Mouse (Mus musculus): ENCODE results near the gene Susd2. TPM values are rescaled to one million over a fixed set of nuclear protein-coding genes. Genes with fewer than 3 reads are reported as not detected.

Gene Susd2
- polyA plus RNA-seq, 1 experiment from 2014 or later = 11.0 TPM

GRCm38 (mm10) chr10:75616044-75616443, 27.8 kb downstream of the Susd2 start:
- H3K9me3 ChIP-seq (replicated peaks) = no peaks in the 10 kb centered on the region
- no peaks in the 10 kb centered on the region for H3K27me3 ChIP-seq
- H3K4me1 ChIP-seq (replicated peaks) = no peaks in the 10 kb centered on the region
- H3K27ac ChIP-seq = no peak overlapping the region
- no peak overlapping the region for H3K4me3 ChIP-seq
- no peak for ATAC-seq (replicated peaks; ENCODE audit: insufficient number of reproducible peaks, insufficient read depth, low FRiP score, low read depth)
- WGBS = 80% methylated on average over 4 of the region's 4 CpGs
- H3K36me3 ChIP-seq = no peaks in the 10 kb centered on the region
- no peak overlapping the region for H3K4me2 ChIP-seq
- no peak overlapping the region for H3K9ac ChIP-seq

- Histone ChIP-seq H3K4me1 (replicated peaks) (peaks cover 1% of the 10 kb centered on the region; the same call in 1 of the 2 replicates), H3K9me3 (replicated peaks) (no peaks in the 10 kb centered on the region), H3K36me3 (no peaks in the 10 kb centered on the region), H3K4me3 (no peak overlapping the region), H3K27ac (no peak overlapping the region), H3K4me2 (no peak overlapping the region), H3K27me3 (no peaks in the 10 kb centered on the region), H3K9ac (no peak overlapping the region)
- no peak for ATAC-seq (replicated peaks; ENCODE audit: insufficient number of reproducible peaks, insufficient read depth, low FRiP score, low read depth)
- WGBS = 46% methylated on average over 7 of the region's 7 CpGs
Measured at GRCm38 (mm10) chr10:75610486-75610885, 33.3 kb downstream of the Susd2 start.

GRCm38 (mm10) chr10:75608975-75609374, 34.8 kb downstream of the Susd2 start:
- Histone ChIP-seq H3K27ac (no peak overlapping the region), H3K9ac (no peak overlapping the region), H3K27me3 (no peaks in the 10 kb centered on the region), H3K4me1 (replicated peaks) (peaks cover 5% of the 10 kb centered on the region), H3K4me2 (no peak overlapping the region), H3K9me3 (replicated peaks) (no peaks in the 10 kb centered on the region), H3K36me3 (no peaks in the 10 kb centered on the region), H3K4me3 (no peak overlapping the region)
- no peak; the same call in 1 of the 2 replicates for ATAC-seq (replicated peaks; ENCODE audit: insufficient number of reproducible peaks, insufficient read depth, low FRiP score, low read depth)
- WGBS = 88% methylated on average over 11 of the region's 11 CpGs

- Histone ChIP-seq H3K36me3 (no peaks in the 10 kb centered on the region), H3K27me3 (no peaks in the 10 kb centered on the region), H3K4me2 (no peak overlapping the region), H3K9me3 (replicated peaks) (no peaks in the 10 kb centered on the region), H3K4me3 (no peak overlapping the region), H3K9ac (no peak overlapping the region), H3K27ac (no peak overlapping the region), H3K4me1 (replicated peaks) (peaks cover 5% of the 10 kb centered on the region)
- 88% methylated on average over 4 of the region's 4 CpGs for WGBS
- ATAC-seq (replicated peaks; ENCODE audit: insufficient number of reproducible peaks, insufficient read depth, low FRiP score, low read depth) = no peak
Measured at GRCm38 (mm10) chr10:75607253-75607652, 36.6 kb downstream of the Susd2 start.

- no peak overlapping the region for H3K9ac ChIP-seq
- peaks cover 5% of the 10 kb centered on the region for H3K4me1 ChIP-seq (replicated peaks)
- H3K4me3 ChIP-seq = no peak overlapping the region
- no peaks in the 10 kb centered on the region for H3K36me3 ChIP-seq
- no peaks in the 10 kb centered on the region for H3K27me3 ChIP-seq
- H3K27ac ChIP-seq = no peak overlapping the region
- no peak for ATAC-seq (replicated peaks; ENCODE audit: insufficient number of reproducible peaks, insufficient read depth, low FRiP score, low read depth)
- H3K4me2 ChIP-seq = no peak overlapping the region
- no peaks in the 10 kb centered on the region for H3K9me3 ChIP-seq (replicated peaks)
- 29% methylated on average over 11 of the region's 11 CpGs for WGBS
Measured at GRCm38 (mm10) chr10:75605162-75605846, 38.5 kb downstream of the Susd2 start.

GRCm38 (mm10) chr10:75600189-75600730, 43.5 kb downstream of the Susd2 start:
- Histone ChIP-seq H3K9me3 (replicated peaks) (0 out of 2 replicates have a peak, but pooled peaks cover 4% of the 10 kb centered on the region), H3K9ac (no peak overlapping the region), H3K27ac (no peak overlapping the region), H3K4me1 (replicated peaks) (peaks cover 2% of the 10 kb centered on the region; the same call in 1 of the 2 replicates), H3K27me3 (no peaks in the 10 kb centered on the region), H3K36me3 (no peaks in the 10 kb centered on the region), H3K4me3 (no peak overlapping the region), H3K4me2 (no peak overlapping the region)
- no peak for ATAC-seq (replicated peaks; ENCODE audit: insufficient number of reproducible peaks, insufficient read depth, low FRiP score, low read depth)
- WGBS = 53% methylated on average over 7 of the region's 7 CpGs

GRCm38 (mm10) chr10:75595981-75596380, 47.8 kb downstream of the Susd2 start:
- H3K4me2 ChIP-seq = no peak overlapping the region
- peaks cover 14% of the 10 kb centered on the region for H3K4me1 ChIP-seq (replicated peaks)
- H3K9me3 ChIP-seq (replicated peaks) = 0 out of 2 replicates have a peak, but pooled peaks cover 4% of the 10 kb centered on the region
- WGBS = 56% methylated on average over 8 of the region's 8 CpGs
- no peak overlapping the region for H3K27ac ChIP-seq
- no peak overlapping the region for H3K9ac ChIP-seq
- ATAC-seq (replicated peaks; ENCODE audit: insufficient number of reproducible peaks, insufficient read depth, low FRiP score, low read depth) = no peak
- no peak overlapping the region for H3K4me3 ChIP-seq
- no peaks in the 10 kb centered on the region for H3K36me3 ChIP-seq
- no peaks in the 10 kb centered on the region for H3K27me3 ChIP-seq

GRCm38 (mm10) chr10:75592585-75592984, 51.2 kb downstream of the Susd2 start:
- 59% methylated on average over 7 of the region's 7 CpGs for WGBS
- Histone ChIP-seq H3K4me3 (no peak overlapping the region), H3K9me3 (replicated peaks) (no peaks in the 10 kb centered on the region), H3K27me3 (no peaks in the 10 kb centered on the region), H3K4me2 (no peak overlapping the region), H3K36me3 (no peaks in the 10 kb centered on the region), H3K9ac (no peak overlapping the region), H3K4me1 (replicated peaks) (peaks cover 43% of the 10 kb centered on the region), H3K27ac (no peak overlapping the region)
- ATAC-seq (replicated peaks; ENCODE audit: insufficient number of reproducible peaks, insufficient read depth, low FRiP score, low read depth) = no peak

- peak overlapping the region; percentile 57 for H3K4me2 ChIP-seq
- peak; percentile 45; the same call in 1 of the 2 replicates for ATAC-seq (replicated peaks; ENCODE audit: insufficient number of reproducible peaks, insufficient read depth, low FRiP score, low read depth)
Measured at GRCm38 (mm10) chr10:75591211-75591894, 52.5 kb downstream of the Susd2 start.

GRCm38 (mm10) chr10:75589651-75590050, 54.2 kb downstream of the Susd2 start:
- Histone ChIP-seq H3K9me3 (replicated peaks) (no peaks in the 10 kb centered on the region), H3K36me3 (no peaks in the 10 kb centered on the region), H3K27me3 (peaks cover 14% of the 10 kb centered on the region), H3K4me3 (peak overlapping the region; percentile 40), H3K4me1 (replicated peaks) (peaks cover 55% of the 10 kb centered on the region), H3K27ac (peak overlapping the region; percentile 79), H3K9ac (peak overlapping the region; percentile 47), H3K4me2 (peak overlapping the region; percentile 57)
- 41% methylated on average over 16 of the region's 16 CpGs for WGBS
- ATAC-seq (replicated peaks; ENCODE audit: insufficient number of reproducible peaks, insufficient read depth, low FRiP score, low read depth) = 0 out of 2 replicates have a peak, but pooled peaks have one; percentile 4

More at GRCm38 (mm10) chr10:75591211-75591894, 52.5 kb downstream of the Susd2 start:
- Histone ChIP-seq H3K4me1 (replicated peaks) (peaks cover 50% of the 10 kb centered on the region), H3K9me3 (replicated peaks) (no peaks in the 10 kb centered on the region), H3K36me3 (no peaks in the 10 kb centered on the region), H3K27ac (peak overlapping the region; percentile 79), H3K4me3 (0 out of 2 replicates have a peak overlapping the region, but pooled peaks have one; percentile 6), H3K9ac (no peak overlapping the region), H3K27me3 (no peaks in the 10 kb centered on the region)
- 54% methylated on average over 12 of the region's 12 CpGs for WGBS

GRCm38 (mm10) chr10:75589129-75589528, 54.7 kb downstream of the Susd2 start, which contains the start of gene Ggt5:
Ggt5 (plus strand) TSS chr10:75589340.
- H3K4me2 ChIP-seq = peak within 1 kb of the TSS; percentile 57
- H3K4me3 ChIP-seq = peak within 1 kb of the TSS; percentile 40
- H3K4me1 ChIP-seq (replicated peaks) = peaks cover 55% of the 10 kb centered on the region
- no peaks in the 10 kb centered on the region for H3K9me3 ChIP-seq (replicated peaks)
- H3K36me3 ChIP-seq = no peaks in the 10 kb centered on the region
- H3K9ac ChIP-seq = peak within 1 kb of the TSS; percentile 47
- peak within 1 kb of the TSS; percentile 79 for H3K27ac ChIP-seq
- ATAC-seq (replicated peaks; ENCODE audit: insufficient number of reproducible peaks, insufficient read depth, low FRiP score, low read depth) = 0 out of 2 replicates have a peak, but pooled peaks have one; percentile 12
- 12% methylated on average over 5 of the region's 5 CpGs for WGBS
- peaks cover 18% of the 10 kb centered on the region for H3K27me3 ChIP-seq

Data from heart, embryonic 15.5 days (tissue).